8 mouse cellular contexts compared by ENCODE assay signal in genomic region chr1:34738386-34739067, GRCm38 (mm10).
DNase-seq lines count a peak whose midpoint lies in the region; ATAC-seq and TF ChIP-seq lines count a peak whose summit lies in the region.

No protein-coding gene starts in this region.

- no peaks in the 10 kb centered on the region for H3K79me2 ChIP-seq in liver, adult 2 months (ENCODE audit: control insufficient read depth, insufficient read depth, low read length)

- no peaks in the 10 kb centered on the region for H3K36me3 ChIP-seq in midbrain, embryonic 14.5 days (ENCODE audit: control insufficient read depth, insufficient read depth, low read length)
- no peaks in the 10 kb centered on the region for H3K36me3 ChIP-seq in midbrain, embryonic 13.5 days
- no peaks in the 10 kb centered on the region for H3K36me3 ChIP-seq in forebrain, embryonic 14.5 days (ENCODE audit: control insufficient read depth, insufficient read depth, low read length)
- H3K36me3 ChIP-seq in kidney, embryonic 14.5 days (ENCODE audit: control insufficient read depth, insufficient read depth, low read length), result no peaks in the 10 kb centered on the region
- H3K36me3 ChIP-seq in liver, adult 2 months (ENCODE audit: control insufficient read depth, insufficient read depth, low read length), result no peaks in the 10 kb centered on the region

- H3K4me1 ChIP-seq in midbrain, embryonic 14.5 days (ENCODE audit: control insufficient read depth, insufficient read depth, low read length), result no peaks in the 10 kb centered on the region
- H3K4me1 ChIP-seq in midbrain, embryonic 13.5 days (replicated peaks), result no peaks in the 10 kb centered on the region
- H3K4me1 ChIP-seq in forebrain, embryonic 14.5 days (ENCODE audit: control insufficient read depth, insufficient read depth, low read length), result no peaks in the 10 kb centered on the region
- H3K4me1 ChIP-seq in kidney, embryonic 14.5 days (ENCODE audit: control insufficient read depth, insufficient read depth, low read length), result no peaks in the 10 kb centered on the region
- peaks cover 1% of the 10 kb centered on the region; the same call in 1 of the 2 replicates for H3K4me1 ChIP-seq in liver, adult 2 months (ENCODE audit: control insufficient read depth, insufficient read depth, low read length)

- 57% methylated on average over 14 of the region's 14 CpGs for WGBS in midbrain, embryonic 14.5 days
- WGBS in midbrain, embryonic 13.5 days, result 56% methylated on average over 14 of the region's 14 CpGs
- 58% methylated on average over 14 of the region's 14 CpGs for WGBS in forebrain, embryonic 14.5 days
- WGBS in kidney, embryonic 14.5 days, result 46% methylated on average over 14 of the region's 14 CpGs
- WGBS in liver, adult 2 months, result 18% methylated on average over 14 of the region's 14 CpGs

- TF ChIP-seq CTCF in brain, embryonic 14.5 days (IDR thresholded peaks at IDR 0.05; ENCODE audit: borderline replicate concordance, extremely low read depth, insufficient read depth, insufficient read length), result peak; percentile 80
- peak; percentile 86 for TF ChIP-seq CTCF in liver, adult 2 months (IDR thresholded peaks at IDR 0.05; ENCODE audit: low read depth, low read length)

- H3K4me2 ChIP-seq in midbrain, embryonic 14.5 days (ENCODE audit: low read length), result no peak overlapping the region
- no peak overlapping the region for H3K4me2 ChIP-seq in midbrain, embryonic 13.5 days (replicated peaks)
- no peak overlapping the region for H3K4me2 ChIP-seq in forebrain, embryonic 14.5 days (ENCODE audit: low read length)
- no peak overlapping the region for H3K4me2 ChIP-seq in kidney, embryonic 14.5 days (replicated peaks; ENCODE audit: low read depth, low read length)

- H3K27me3 ChIP-seq in midbrain, embryonic 14.5 days (ENCODE audit: control insufficient read depth, insufficient read depth, low read length), result no peaks in the 10 kb centered on the region
- H3K27me3 ChIP-seq in midbrain, embryonic 13.5 days, result no peaks in the 10 kb centered on the region
- H3K27me3 ChIP-seq in forebrain, embryonic 14.5 days (replicated peaks; ENCODE audit: control insufficient read depth, insufficient read depth, low read length), result no peaks in the 10 kb centered on the region
- H3K27me3 ChIP-seq in kidney, embryonic 14.5 days (ENCODE audit: control insufficient read depth, insufficient read depth, low read length), result no peaks in the 10 kb centered on the region
- H3K27me3 ChIP-seq in liver, adult 2 months (ENCODE audit: control insufficient read depth, insufficient read depth, low read length), result no peaks in the 10 kb centered on the region

- H3K9me3 ChIP-seq in midbrain, embryonic 14.5 days (ENCODE audit: control insufficient read depth, low read length), result no peaks in the 10 kb centered on the region
- H3K9me3 ChIP-seq in midbrain, embryonic 13.5 days, result no peaks in the 10 kb centered on the region
- H3K9me3 ChIP-seq in forebrain, embryonic 14.5 days (replicated peaks; ENCODE audit: control insufficient read depth, low read length), result no peaks in the 10 kb centered on the region
- no peaks in the 10 kb centered on the region for H3K9me3 ChIP-seq in kidney, embryonic 14.5 days (ENCODE audit: control insufficient read depth, low read length)

- ATAC-seq in midbrain, embryonic 14.5 days (ENCODE audit: low FRiP score, low TSS enrichment), result no peak
- no peak for ATAC-seq in midbrain, embryonic 13.5 days
- ATAC-seq in forebrain, embryonic 14.5 days, result no peak
- ATAC-seq in kidney, embryonic 14.5 days (ENCODE audit: low FRiP score, low TSS enrichment), result 0 out of 2 replicates have a peak, but pooled peaks have one; percentile 39

- no peak overlapping the region for H3K9ac ChIP-seq in midbrain, embryonic 14.5 days (replicated peaks; ENCODE audit: low read length)
- H3K9ac ChIP-seq in midbrain, embryonic 13.5 days (replicated peaks), result no peak overlapping the region
- no peak overlapping the region for H3K9ac ChIP-seq in forebrain, embryonic 14.5 days (ENCODE audit: low read length)
- no peak overlapping the region for H3K9ac ChIP-seq in kidney, embryonic 14.5 days (ENCODE audit: low read depth, low read length)
- H3K9ac ChIP-seq in liver, adult 2 months (ENCODE audit: low read depth, low read length), result no peak overlapping the region

- no peak overlapping the region for H3K4me3 ChIP-seq in midbrain, embryonic 14.5 days (replicated peaks; ENCODE audit: low read depth, low read length)
- H3K4me3 ChIP-seq in midbrain, embryonic 13.5 days (replicated peaks), result no peak overlapping the region
- no peak overlapping the region for H3K4me3 ChIP-seq in forebrain, embryonic 14.5 days (ENCODE audit: low read depth, low read length)
- no peak overlapping the region for H3K4me3 ChIP-seq in kidney, embryonic 14.5 days (ENCODE audit: low read length)
- no peak overlapping the region for H3K4me3 ChIP-seq in liver, adult 2 months (ENCODE audit: insufficient read depth, low read depth, low read length)

- no peak overlapping the region for H3K27ac ChIP-seq in midbrain, embryonic 14.5 days (replicated peaks; ENCODE audit: low read depth, low read length)
- H3K27ac ChIP-seq in midbrain, embryonic 13.5 days, result no peak overlapping the region
- no peak overlapping the region for H3K27ac ChIP-seq in forebrain, embryonic 14.5 days (ENCODE audit: low read depth, low read length)
- H3K27ac ChIP-seq in kidney, embryonic 14.5 days (ENCODE audit: low read depth, low read length), result no peak overlapping the region
- no peak overlapping the region for H3K27ac ChIP-seq in liver, adult 2 months (replicated peaks; ENCODE audit: insufficient read depth, low read depth, low read length)

- DNase-seq in midbrain, embryonic 14.5 days, result peak; percentile 81
- DNase-seq in brain, embryonic 14.5 days (ENCODE audit: low read depth), result peak; percentile 77
- DNase-seq in forebrain, embryonic 14.5 days (ENCODE audit: low spot score), result peak; percentile 76
- peak; percentile 53 for DNase-seq in liver, adult 2 months (ENCODE audit: extremely low read depth, low read depth, low spot score)
- peak; percentile 46 for DNase-seq in ovary, postnatal 14 days (ENCODE audit: low spot score)
- peak; percentile 23 to 65 for DNase-seq in thymus, postnatal 10 days (ENCODE audit: low spot score in 2 of 2)

- TF ChIP-seq POLR2A in brain, embryonic 14.5 days (IDR thresholded peaks at IDR 0.05; ENCODE audit: borderline replicate concordance, extremely low read depth, insufficient read depth, insufficient read length, poor library complexity, severe bottlenecking), result no peak
- no peak for TF ChIP-seq POLR2A in liver, adult 2 months (IDR thresholded peaks at IDR 0.05; ENCODE audit: extremely low read depth, insufficient read depth, low read length)
